ENCODE assay signal across 14 mouse cellular contexts in genomic region chr17:35026206-35026605, GRCm38 (mm10). TPM values are rescaled to one million over a fixed set of nuclear protein-coding genes. Genes with fewer than 3 reads are reported as not detected.
DNase-seq lines count a peak whose midpoint lies in the region; ATAC-seq and TF ChIP-seq lines count a peak whose summit lies in the region.
"Had no signal": no experiment of that assay in that cellular context is flagged by ENCODE, and none has a peak within 500 bp of the region (broad histone marks: within the 10 kb centered on the region; RNA-seq: fewer than 3 reads in every experiment).

No protein-coding gene starts in this region.

- H3K4me2 ChIP-seq in kidney, embryonic 14.5 days (replicated peaks; ENCODE audit: low read depth, low read length) = no peak overlapping the region
- H3K4me2 ChIP-seq in CH12.LX (ENCODE audit: insufficient read depth, low read depth, poor library complexity, severe bottlenecking) = peak overlapping the region; percentile 16; the same call in 1 of the 2 replicates
- H3K4me2 ChIP-seq in forebrain, embryonic 15.5 days (replicated peaks) = no peak overlapping the region
- H3K4me2 ChIP-seq: liver, embryonic 12.5 days had no signal

- no peak for DNase-seq in kidney, adult 11 months
- no peak for DNase-seq in CH12.LX (ENCODE audit: extremely low read depth)
- DNase-seq in G1E (ENCODE audit: low spot score) = no peak
- no peak for DNase-seq in testis, postnatal 14 days (ENCODE audit: low spot score)
- no peak for DNase-seq in spleen, adult 18-20 months
- no peak for DNase-seq in adrenal gland, postnatal 36 days
- DNase-seq: adrenal gland, adult 8-10 months; kidney, postnatal 4 days had no signal

- no peak for TF ChIP-seq POLR2A in CH12.LX (IDR thresholded peaks at IDR 0.05; ENCODE audit: low read depth, low read length)

- no peaks in the 10 kb centered on the region for H3K9me3 ChIP-seq in kidney, embryonic 14.5 days (ENCODE audit: control insufficient read depth, low read length)
- H3K9me3 ChIP-seq in CH12.LX (replicated peaks; ENCODE audit: low read length) = no peaks in the 10 kb centered on the region
- H3K9me3 ChIP-seq in G1E (replicated peaks) = no peaks in the 10 kb centered on the region
- H3K9me3 ChIP-seq in forebrain, embryonic 15.5 days = no peaks in the 10 kb centered on the region
- H3K9me3 ChIP-seq: heart, embryonic 12.5 days; liver, embryonic 12.5 days had no signal

- TF ChIP-seq RAD21 in CH12.LX (IDR thresholded peaks at IDR 0.05; ENCODE audit: low read depth, low read length) = no peak

- no peak overlapping the region for H3K4me3 ChIP-seq in kidney, embryonic 14.5 days (ENCODE audit: low read length)
- H3K4me3 ChIP-seq in CH12.LX (replicated peaks in 1 of 3; ENCODE audit: low read depth in 2 of 3, low read length in 2 of 3, poor library complexity in 1 of 3) = peak overlapping the region; percentile 35 to 58 (median 47)
- H3K4me3 ChIP-seq in G1E (ENCODE audit: low read depth, low read length) = peak overlapping the region; percentile 78
- no peak overlapping the region for H3K4me3 ChIP-seq in forebrain, embryonic 15.5 days
- H3K4me3 ChIP-seq: heart, embryonic 12.5 days; left cerebral cortex, adult 2 months; liver, embryonic 12.5 days had no signal

- H3K27ac ChIP-seq in kidney, embryonic 14.5 days (ENCODE audit: low read depth, low read length) = no peak overlapping the region
- no peak overlapping the region for H3K27ac ChIP-seq in CH12.LX (ENCODE audit: insufficient read depth, low read depth)
- H3K27ac ChIP-seq in forebrain, embryonic 15.5 days (replicated peaks) = peak overlapping the region; percentile 66; the same call in 1 of the 2 replicates
- H3K27ac ChIP-seq: left cerebral cortex, adult 2 months; liver, embryonic 12.5 days; macrophage had no signal

- TF ChIP-seq CTCF in CH12.LX (conservative IDR thresholded peaks at IDR 0.05 in 1 of 2, IDR thresholded peaks at IDR 0.05 in 1 of 2; ENCODE audit: low read depth in 2 of 2, low read length in 2 of 2) (no peak), G1E (IDR thresholded peaks at IDR 0.05; ENCODE audit: low read depth, low read length) (no peak)

- H3K27me3 ChIP-seq in kidney, embryonic 14.5 days (ENCODE audit: control insufficient read depth, insufficient read depth, low read length) = no peaks in the 10 kb centered on the region
- H3K27me3 ChIP-seq in CH12.LX (replicated peaks) = no peaks in the 10 kb centered on the region
- H3K27me3 ChIP-seq in G1E (ENCODE audit: insufficient read depth, low read length) = no peaks in the 10 kb centered on the region
- no peaks in the 10 kb centered on the region for H3K27me3 ChIP-seq in forebrain, embryonic 15.5 days
- H3K27me3 ChIP-seq: heart, embryonic 12.5 days had no signal

- WGBS in kidney, embryonic 14.5 days = 56% methylated on average over 5 of the region's 5 CpGs
- 82% methylated on average over 5 of the region's 5 CpGs for WGBS in forebrain, embryonic 15.5 days

- ATAC-seq in kidney, embryonic 14.5 days (ENCODE audit: low FRiP score, low TSS enrichment) = 0 out of 2 replicates have a peak, but pooled peaks have one; percentile 14
- no peak for ATAC-seq in G1E (ENCODE audit: extremely low read depth, insufficient number of reproducible peaks, low FRiP score, poor library complexity, severe bottlenecking)
- ATAC-seq in forebrain, embryonic 15.5 days (replicated peaks) = no peak
- ATAC-seq: liver, embryonic 12.5 days had no signal

- dilution Hi-C loops in CH12.LX (cut with MboI; ENCODE audit: extremely low pct_ligation_motif_present, extremely low pct_unique_long_range_greater_than_20kb, low sequenced_read_pairs) = no loop called here

- H3K9ac ChIP-seq in kidney, embryonic 14.5 days (ENCODE audit: low read depth, low read length) = no peak overlapping the region
- peak overlapping the region; percentile 20; the same call in 1 of the 2 replicates for H3K9ac ChIP-seq in CH12.LX (ENCODE audit: insufficient read depth, low read depth)
- no peak overlapping the region for H3K9ac ChIP-seq in forebrain, embryonic 15.5 days (replicated peaks)
- H3K9ac ChIP-seq: heart, embryonic 12.5 days; liver, embryonic 12.5 days had no signal

- peaks cover 21% of the 10 kb centered on the region for H3K4me1 ChIP-seq in kidney, embryonic 14.5 days (ENCODE audit: control insufficient read depth, insufficient read depth, low read length)
- H3K4me1 ChIP-seq in CH12.LX (ENCODE audit: control insufficient read depth in 1 of 2, insufficient read depth in 2 of 2) (peaks cover 14 to 65% of the 10 kb centered on the region in 2 experiments), G1E (ENCODE audit: insufficient read depth, low read depth, low read length) (peaks cover 98% of the 10 kb centered on the region)
- peaks cover 36% of the 10 kb centered on the region for H3K4me1 ChIP-seq in forebrain, embryonic 15.5 days

- in situ Hi-C loops in CH12.LX (cut with MboI; ENCODE audit: low pct_ligation_motif_present, low pct_unique_long_range_greater_than_20kb, low sequenced_read_pairs) = loop anchor here (10.0 kb wide), 1 partner anchor 89 kb away; the partner anchor contains the start of gene Ly6g5b

- H3K36me3 ChIP-seq in kidney, embryonic 14.5 days (ENCODE audit: control insufficient read depth, insufficient read depth, low read length) = no peaks in the 10 kb centered on the region
- H3K36me3 ChIP-seq in CH12.LX (replicated peaks in 1 of 2; ENCODE audit: control insufficient read depth in 1 of 2, insufficient read depth in 1 of 2, low read length in 1 of 2) = peaks cover 4 to 59% of the 10 kb centered on the region in 2 experiments
- H3K36me3 ChIP-seq in G1E (replicated peaks) = peaks cover 65% of the 10 kb centered on the region
- H3K36me3 ChIP-seq in forebrain, embryonic 15.5 days = no peaks in the 10 kb centered on the region
- H3K36me3 ChIP-seq: heart, embryonic 12.5 days; liver, embryonic 12.5 days had no signal

- no peak for TF ChIP-seq EP300 in CH12.LX (IDR thresholded peaks at IDR 0.05; ENCODE audit: low read length)

- H3K79me2 ChIP-seq in CH12.LX (replicated peaks; ENCODE audit: control insufficient read depth, extremely low read depth, insufficient read depth, poor library complexity, severe bottlenecking) = no peaks in the 10 kb centered on the region; the same call in none of the 2 replicates

TF ChIP-seq in CH12.LX, 34 proteins besides CTCF, POLR2A, EP300 and RAD21 (continues in another document):
- TF ChIP-seq NELFE (IDR thresholded peaks at IDR 0.05; ENCODE audit: low read depth, low read length) (no peak), BHLHE40 (IDR thresholded peaks at IDR 0.05; ENCODE audit: low read depth, low read length) (no peak), NRF1 (IDR thresholded peaks at IDR 0.05; ENCODE audit: low read depth, low read length) (no peak), MAFK (IDR thresholded peaks at IDR 0.05; ENCODE audit: insufficient replicate concordance, low read length) (no peak)

RNA-seq across cellular contexts. Expression of gene Sapcd1, which starts 1.6 kb away (rescaled TPM):
- 6.6 and 10.9 TPM in 2 replicates for polyA plus RNA-seq in kidney, embryonic 14.5 days (2014; fragmentation: Nextera tagmentation; extraction: Ambion mirVana)
- 94.1 and 124 TPM in 2 replicates for total RNA-seq in CH12.LX (2012; rRNA removed)
- total RNA-seq in CH12.LX (2014; rRNA removed) = 130 and 142 TPM in 2 replicates
- polyA plus RNA-seq in CH12.LX (2012; ENCODE audit: insufficient read length, low read depth) = 94.4 and 105 TPM in 2 replicates
- total RNA-seq in G1E (2014; fragmentation: Nextera tagmentation) = 35.3 and 35.5 TPM in 2 replicates
- total RNA-seq in G1E (2017) = 156 and 206 TPM in 2 replicates
- 90.0 and 101 TPM in 2 replicates for polyA plus RNA-seq in G1E (2012)
- polyA plus RNA-seq in forebrain, embryonic 15.5 days (2015; fragmentation: Nextera tagmentation; extraction: Ambion mirVana) = 5.8 and 5.9 TPM in 2 replicates
- total RNA-seq in adrenal gland, postnatal 36 days (2021) = 1 to 10 TPM in 1 of 2 experiments, under 1 TPM in 1; 0.82 to 1.3 TPM
- polyA plus RNA-seq: macrophage had no signal

RNA-seq across cellular contexts. Expression of gene Vwa7, which starts 9.8 kb away (rescaled TPM):
- 0.13 and 0.28 TPM in 2 replicates for polyA plus RNA-seq in kidney, embryonic 14.5 days (2014; fragmentation: Nextera tagmentation; extraction: Ambion mirVana)
- total RNA-seq in CH12.LX (2012; rRNA removed) (0.42 and 0.46 TPM in 2 replicates), CH12.LX (2014; rRNA removed) (0.07 TPM in 1 of 2 replicates, not detected in the other), G1E (2014; fragmentation: Nextera tagmentation) (0.53 and 0.60 TPM in 2 replicates), G1E (2017) (3.5 TPM in 2 replicates)
- polyA plus RNA-seq in CH12.LX (2012; ENCODE audit: insufficient read length, low read depth) (0.94 and 1.2 TPM in 2 replicates), G1E (2012) (1.5 TPM in 2 replicates)
- 0.14 and 0.28 TPM in 2 replicates for polyA plus RNA-seq in forebrain, embryonic 15.5 days (2015; fragmentation: Nextera tagmentation; extraction: Ambion mirVana)
- total RNA-seq in adrenal gland, postnatal 36 days (2021) = under 1 TPM; 0.53 to 0.59 TPM

RNA-seq across cellular contexts. Expression of gene Msh5, which starts 20.3 kb away (rescaled TPM):
- polyA plus RNA-seq in kidney, embryonic 14.5 days (2014; fragmentation: Nextera tagmentation; extraction: Ambion mirVana) = 4.9 and 5.9 TPM in 2 replicates
- total RNA-seq in CH12.LX (2012; rRNA removed) (11.5 and 13.1 TPM in 2 replicates), CH12.LX (2014; rRNA removed) (6.1 and 7.6 TPM in 2 replicates), G1E (2014; fragmentation: Nextera tagmentation) (41.7 and 45.5 TPM in 2 replicates), G1E (2017) (11.8 and 12.4 TPM in 2 replicates)
- polyA plus RNA-seq in CH12.LX (2012; ENCODE audit: insufficient read length, low read depth) (10.6 and 12.1 TPM in 2 replicates), G1E (2012) (11.3 and 11.5 TPM in 2 replicates)
- 2.8 and 3.2 TPM in 2 replicates for polyA plus RNA-seq in forebrain, embryonic 15.5 days (2015; fragmentation: Nextera tagmentation; extraction: Ambion mirVana)
- total RNA-seq in adrenal gland, postnatal 36 days (2021) = 1 to 10 TPM in 1 of 2 experiments, under 1 TPM in 1; 0.95 to 1.6 TPM

RNA-seq across cellular contexts. Expression of gene Clic1, which starts 23.6 kb away (rescaled TPM):
- 72.1 and 172 TPM in 2 replicates for polyA plus RNA-seq in kidney, embryonic 14.5 days (2014; fragmentation: Nextera tagmentation; extraction: Ambion mirVana)
- total RNA-seq in CH12.LX (2012; rRNA removed) = 182 and 198 TPM in 2 replicates
- 111 and 114 TPM in 2 replicates for total RNA-seq in CH12.LX (2014; rRNA removed)
- polyA plus RNA-seq in CH12.LX (2012; ENCODE audit: insufficient read length, low read depth) = 160 and 163 TPM in 2 replicates
- total RNA-seq in G1E (2014; fragmentation: Nextera tagmentation) = 211 and 218 TPM in 2 replicates
- 562 and 724 TPM in 2 replicates for total RNA-seq in G1E (2017)
- 233 and 258 TPM in 2 replicates for polyA plus RNA-seq in G1E (2012)
- polyA plus RNA-seq in forebrain, embryonic 15.5 days (2015; fragmentation: Nextera tagmentation; extraction: Ambion mirVana) = 98.4 and 100 TPM in 2 replicates
- total RNA-seq in adrenal gland, postnatal 36 days (2021) = 100 to 1,000 TPM in 1 of 2 experiments, 10 to 100 TPM in 1; 83.6 to 109 TPM

RNA-seq across cellular contexts. Expression of gene Vars, which starts 25.4 kb away (rescaled TPM):
- 96.4 and 137 TPM in 2 replicates for polyA plus RNA-seq in kidney, embryonic 14.5 days (2014; fragmentation: Nextera tagmentation; extraction: Ambion mirVana)
- total RNA-seq in CH12.LX (2012; rRNA removed) (238 and 277 TPM in 2 replicates), CH12.LX (2014; rRNA removed) (90.3 and 97.4 TPM in 2 replicates), G1E (2014; fragmentation: Nextera tagmentation) (262 and 289 TPM in 2 replicates), G1E (2017) (99.3 and 130 TPM in 2 replicates)
- polyA plus RNA-seq in CH12.LX (2012; ENCODE audit: insufficient read length, low read depth) (253 and 280 TPM in 2 replicates), G1E (2012) (1,339 and 1,437 TPM in 2 replicates)
- polyA plus RNA-seq in forebrain, embryonic 15.5 days (2015; fragmentation: Nextera tagmentation; extraction: Ambion mirVana) = 82.9 and 88.6 TPM in 2 replicates
- total RNA-seq in adrenal gland, postnatal 36 days (2021) = 10 to 100 TPM; 61.5 to 62.9 TPM

Comparison
In these comparisons a context has a peak if more than half of its experiments do, and no peak if none do; other contexts are left out.
1. H3K4me3 ChIP-seq: peak in CH12.LX (3 of 3) and G1E (single experiment); none in kidney, embryonic 14.5 days (single experiment) and forebrain, embryonic 15.5 days (single experiment).